Mouse (Mus musculus) midbrain, embryonic 16.5 days (tissue): Measurements from ENCODE around the gene Gps1. TPM values are rescaled to one million over a fixed set of nuclear protein-coding genes. Genes with fewer than 3 reads are reported as not detected.

ENCODE experiments used
- ATAC-seq: fragments of 200-750 bp; cut with Nextera tagmentation; 2 replicates; pipeline ENCODE4 v1.8.0; 2017; ENCODE audit warnings: moderate TSS enrichment
- H3K27ac ChIP-seq: fragments of 300-500 bp; sonication (generic); 2 replicates; pipeline ENCODE4 v1.5.1; 2014; ENCODE audit warnings: mild to moderate bottlenecking, low read length, mixed read lengths
- H3K27me3 ChIP-seq: fragments of 300-500 bp; sonication (generic); 2 replicates; pipeline ENCODE4 v1.6.1; 2014; ENCODE audit warnings: low read depth, low read length, mixed read lengths; ENCODE audit not compliant: control insufficient read depth, insufficient read depth
- H3K36me3 ChIP-seq: fragments of 300-500 bp; sonication (generic); 2 replicates; pipeline ENCODE4 v1.6.1; 2014; ENCODE audit warnings: mild to moderate bottlenecking, low read length, moderate library complexity, mixed read lengths; ENCODE audit not compliant: control insufficient read depth, insufficient read depth
- H3K4me1 ChIP-seq: fragments of 300-500 bp; sonication (generic); 2 replicates; pipeline ENCODE4 v1.6.1; 2014; ENCODE audit warnings: mild to moderate bottlenecking, low read length, mixed read lengths; ENCODE audit not compliant: control insufficient read depth, insufficient read depth
- H3K4me2 ChIP-seq: fragments of 300-500 bp; sonication (generic); 2 replicates; pipeline ENCODE4 v1.6.1; 2014; ENCODE audit warnings: mild to moderate bottlenecking, low read length, mixed read lengths
- H3K4me3 ChIP-seq: fragments of 300-500 bp; sonication (generic); 2 replicates; pipeline ENCODE4 v1.5.1; 2014; ENCODE audit warnings: low read depth, mild to moderate bottlenecking, low read length, moderate library complexity, mixed read lengths
- H3K9ac ChIP-seq: fragments of 300-500 bp; sonication (generic); 2 replicates; pipeline ENCODE4 v1.6.1; 2014; ENCODE audit warnings: low read depth, low read length, mixed read lengths
- H3K9me3 ChIP-seq: fragments of 300-500 bp; sonication (generic); replicated peaks from 2 replicates; pipeline ENCODE4 v1.6.1; 2014; ENCODE audit warnings: mild to moderate bottlenecking, low read length, mixed read lengths; ENCODE audit not compliant: control insufficient read depth, poor library complexity, severe bottlenecking
- WGBS: fragments of 180-500 bp; shearing (Covaris S2); extraction: QIAGEN DNeasy Blood & Tissue Kit; methylation state at CpG from one replicate; pipeline ENCODE4 v1.1.7; 2014; 5-methylcytosine and 5-hydroxymethylcytosine counted together
- polyA plus RNA-seq: library from polyadenylated mRNA; unstranded; fragments of >200 nt; fragmentation: Nextera tagmentation; extraction: Ambion mirVana; gene quantifications from 2 replicates; pipeline ENCODE4 v1.2.1, GENCODE M21; 2015

The Gps1 gene
- polyA plus RNA-seq, 1 experiment from 2014 or later: 288 TPM

DNA sequence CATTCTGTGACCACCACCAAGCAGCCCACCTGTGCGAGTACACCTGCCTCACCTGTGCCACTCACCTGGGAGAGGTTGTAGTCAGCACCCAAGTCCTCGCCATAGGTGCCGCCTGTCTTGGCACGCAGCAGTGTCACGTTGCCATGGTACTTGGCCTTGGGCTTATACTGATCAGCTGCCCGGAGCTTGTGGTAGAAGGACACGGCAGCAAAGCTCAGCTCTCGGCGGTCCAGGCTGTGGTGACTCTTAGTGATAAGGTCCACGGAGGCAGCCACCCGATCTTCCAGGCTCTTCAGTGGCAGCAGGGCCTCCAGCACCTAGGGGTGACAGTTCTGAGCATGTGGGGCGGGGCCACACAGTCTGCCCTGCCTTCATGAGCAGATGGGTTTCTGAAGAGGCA is 23.9 kb downstream of the Gps1 start:
- Histone ChIP-seq H3K27ac (no peak overlapping the region), H3K27me3 (no peaks in the 10 kb centered on the region), H3K9me3 (no peaks in the 10 kb centered on the region), H3K4me3 (no peak overlapping the region), H3K4me1 (no peaks in the 10 kb centered on the region), H3K9ac (no peak overlapping the region), H3K4me2 (no peak overlapping the region), H3K36me3 (peaks cover 71% of the 10 kb centered on the region)
- ATAC-seq: no peak
- 95% methylated on average over 12 of the region's 12 CpGs for WGBS

DNA sequence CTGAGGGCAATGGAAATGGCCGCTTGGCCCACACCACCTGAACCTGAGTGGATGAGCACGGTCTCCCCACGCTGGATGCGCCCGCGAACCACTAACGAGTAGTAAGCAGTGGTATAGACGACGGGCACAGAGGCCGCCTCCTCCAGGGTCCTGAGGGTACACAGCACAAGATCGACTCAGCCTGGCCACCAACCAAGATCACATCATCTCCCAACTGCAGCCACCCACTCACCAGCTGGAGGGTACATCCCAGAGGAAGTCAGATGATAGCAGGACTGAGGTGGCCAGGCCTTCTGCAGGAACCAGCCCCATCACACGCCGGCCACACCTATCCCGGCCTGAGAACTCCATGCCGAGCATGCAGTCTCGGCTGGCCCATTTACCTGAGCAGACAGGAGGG is 28.0 kb downstream of the Gps1 start:
- no peaks in the 10 kb centered on the region for H3K4me1 ChIP-seq
- H3K27ac ChIP-seq: no peak overlapping the region
- no peaks in the 10 kb centered on the region for H3K9me3 ChIP-seq
- no peak overlapping the region for H3K4me2 ChIP-seq
- no peak overlapping the region for H3K4me3 ChIP-seq
- H3K36me3 ChIP-seq: peaks cover 95% of the 10 kb centered on the region
- 95% methylated on average over 16 of the region's 16 CpGs for WGBS
- H3K27me3 ChIP-seq: no peaks in the 10 kb centered on the region
- ATAC-seq: no peak
- no peak overlapping the region for H3K9ac ChIP-seq

DNA sequence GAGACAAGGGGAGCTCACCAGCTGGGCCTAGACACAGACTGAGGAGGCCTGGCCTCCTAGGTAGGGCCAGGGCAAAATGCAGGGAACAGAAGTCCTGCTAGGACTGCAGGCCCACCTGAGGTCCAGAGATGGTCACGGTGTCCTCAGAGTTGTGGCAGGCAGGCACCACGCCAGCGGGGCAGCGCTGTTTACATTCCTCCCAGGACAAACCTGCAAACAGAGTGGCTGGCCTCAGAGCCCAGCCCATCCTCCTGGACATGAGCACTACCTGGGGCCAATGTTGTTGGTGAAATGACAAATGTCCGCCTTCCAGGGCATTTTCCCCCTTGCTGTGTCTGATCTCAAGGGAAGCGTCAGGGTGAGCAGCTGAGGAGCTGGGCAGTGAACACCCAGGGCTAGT is 33.3 kb downstream of the Gps1 start:
- no peaks in the 10 kb centered on the region for H3K9me3 ChIP-seq
- H3K4me2 ChIP-seq: no peak overlapping the region
- no peak overlapping the region for H3K4me3 ChIP-seq
- H3K27ac ChIP-seq: no peak overlapping the region
- H3K36me3 ChIP-seq: peaks cover 80% of the 10 kb centered on the region
- H3K9ac ChIP-seq: no peak overlapping the region
- ATAC-seq: no peak
- 95% methylated on average over 6 of the region's 6 CpGs for WGBS
- H3K4me1 ChIP-seq: peaks cover 15% of the 10 kb centered on the region
- no peaks in the 10 kb centered on the region for H3K27me3 ChIP-seq

- Histone ChIP-seq H3K4me2 (no peak overlapping the region), H3K9me3 (no peaks in the 10 kb centered on the region), H3K36me3 (peaks cover 72% of the 10 kb centered on the region), H3K9ac (no peak overlapping the region), H3K27me3 (no peaks in the 10 kb centered on the region), H3K4me3 (no peak overlapping the region), H3K27ac (no peak overlapping the region), H3K4me1 (peaks cover 23% of the 10 kb centered on the region)
- no peak for ATAC-seq
- 95% methylated on average over 13 of the region's 13 CpGs for WGBS
Measured at GRCm38 (mm10) chr11:120818251-120818650, 34.2 kb downstream of the Gps1 start.

GRCm38 (mm10) chr11:120819556-120819955 is 35.5 kb downstream of the Gps1 start:
- no peak for ATAC-seq
- no peak overlapping the region for H3K27ac ChIP-seq
- no peak overlapping the region for H3K4me3 ChIP-seq
- no peak overlapping the region for H3K9ac ChIP-seq
- WGBS: 91% methylated on average over 6 of the region's 6 CpGs
- no peaks in the 10 kb centered on the region for H3K27me3 ChIP-seq
- no peak overlapping the region for H3K4me2 ChIP-seq
- no peaks in the 10 kb centered on the region for H3K9me3 ChIP-seq
- H3K4me1 ChIP-seq: peaks cover 23% of the 10 kb centered on the region
- peaks cover 59% of the 10 kb centered on the region for H3K36me3 ChIP-seq

DNA sequence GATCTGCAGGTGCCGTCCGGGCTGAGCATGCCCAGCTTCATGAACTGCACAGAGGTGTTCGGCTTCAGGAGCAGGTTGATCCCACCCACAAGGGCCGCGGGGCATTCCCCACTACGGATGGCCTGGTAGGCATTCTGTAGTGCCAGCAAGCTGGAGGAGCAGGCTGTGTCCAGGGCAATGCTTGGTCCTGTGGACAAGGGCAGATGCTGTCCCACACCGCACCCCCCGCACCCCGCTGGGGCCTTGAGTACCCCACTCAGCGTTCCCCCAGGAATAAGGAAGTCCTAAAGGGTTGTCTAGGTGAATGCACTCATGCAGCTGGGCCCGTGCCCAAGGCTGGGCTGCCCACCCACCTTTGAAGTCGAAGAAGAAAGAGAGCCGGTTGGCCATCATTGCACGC is 36.5 kb downstream of the Gps1 start:
- no peak overlapping the region for H3K4me3 ChIP-seq
- no peak for ATAC-seq
- no peaks in the 10 kb centered on the region for H3K27me3 ChIP-seq
- no peaks in the 10 kb centered on the region for H3K9me3 ChIP-seq
- no peak overlapping the region for H3K9ac ChIP-seq
- no peak overlapping the region for H3K27ac ChIP-seq
- peaks cover 49% of the 10 kb centered on the region for H3K36me3 ChIP-seq
- H3K4me2 ChIP-seq: peak overlapping the region; percentile 100; the same call in 1 of the 2 replicates
- H3K4me1 ChIP-seq: peaks cover 30% of the 10 kb centered on the region
- WGBS: 91% methylated on average over 14 of the region's 14 CpGs

DNA sequence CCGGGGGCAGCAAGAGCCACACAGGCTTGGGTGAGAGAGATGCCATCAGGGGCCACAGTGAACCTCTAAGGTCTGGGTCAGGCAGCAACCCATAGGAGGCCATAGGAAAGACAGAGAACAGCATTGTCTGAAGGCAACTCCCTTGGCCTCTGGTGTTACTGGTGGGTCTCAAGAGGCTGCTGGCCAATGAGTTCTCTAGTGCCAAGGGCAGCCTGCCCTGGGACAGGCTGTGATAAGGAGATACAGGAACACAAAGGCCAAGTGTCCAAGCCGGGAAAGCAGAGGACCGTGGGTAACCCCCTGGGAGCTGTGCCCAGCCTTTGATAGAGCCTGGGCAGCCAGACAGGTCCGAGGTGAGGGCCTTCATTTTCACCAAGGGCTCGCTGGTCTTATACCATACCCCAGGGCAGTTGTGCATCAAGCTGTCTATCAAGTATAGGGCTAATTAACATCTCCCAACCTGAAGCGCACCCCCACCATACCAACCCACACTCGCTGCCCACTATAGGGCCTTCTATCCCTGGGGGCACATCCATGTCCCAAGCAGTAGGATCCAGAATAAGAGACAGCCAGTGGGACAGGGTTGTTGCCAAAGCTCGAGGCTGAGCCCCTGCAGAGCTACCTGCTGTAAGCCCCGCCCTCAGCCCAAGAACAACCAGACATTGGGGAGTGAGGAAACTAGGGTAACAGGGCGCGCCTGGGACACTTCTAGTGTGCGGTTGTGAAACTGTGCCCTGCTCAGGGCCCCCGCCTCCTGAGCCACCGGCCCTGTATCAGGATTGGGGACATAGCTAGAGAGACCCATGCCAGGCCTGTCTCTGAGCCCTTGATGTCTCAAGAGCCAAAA is 37.2 kb downstream of the Gps1 start:
- Histone ChIP-seq H3K9me3 (no peaks in the 10 kb centered on the region), H3K27ac (no peak overlapping the region), H3K4me3 (peak overlapping the region; percentile 18; the same call in 1 of the 2 replicates), H3K4me1 (peaks cover 34% of the 10 kb centered on the region), H3K9ac (peak overlapping the region; percentile 98), H3K36me3 (peaks cover 43% of the 10 kb centered on the region), H3K4me2 (peak overlapping the region; percentile 100), H3K27me3 (no peaks in the 10 kb centered on the region)
- 79% methylated on average over 14 of the region's 14 CpGs for WGBS
- ATAC-seq: no peak

DNA sequence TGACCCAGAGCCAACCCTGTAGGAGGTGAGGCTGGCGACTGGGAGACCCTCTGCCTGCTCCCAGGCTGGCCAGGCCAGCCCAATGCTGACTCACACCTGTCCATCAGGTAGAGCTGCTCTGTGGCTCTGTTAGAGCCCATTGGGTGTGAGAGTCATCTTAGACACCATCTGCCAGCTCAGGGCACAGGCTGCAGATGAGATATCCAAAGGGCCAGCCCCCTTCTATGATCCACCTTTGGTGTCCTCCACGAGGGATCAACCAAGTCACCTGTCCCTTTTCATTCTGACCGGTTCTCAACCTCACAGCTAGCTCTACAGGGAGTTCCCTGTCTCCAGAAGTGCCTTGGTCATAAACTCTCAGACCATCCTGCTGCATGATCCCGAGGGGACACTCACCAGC is 38.2 kb downstream of the Gps1 start:
- Histone ChIP-seq H3K27me3 (no peaks in the 10 kb centered on the region), H3K4me1 (peaks cover 34% of the 10 kb centered on the region), H3K27ac (no peak overlapping the region), H3K9ac (peak overlapping the region; percentile 98), H3K9me3 (no peaks in the 10 kb centered on the region), H3K4me3 (peak overlapping the region; percentile 91), H3K36me3 (peaks cover 32% of the 10 kb centered on the region), H3K4me2 (peak overlapping the region; percentile 100)
- ATAC-seq: no peak
- 59% methylated on average over 4 of the region's 4 CpGs for WGBS

DNA sequence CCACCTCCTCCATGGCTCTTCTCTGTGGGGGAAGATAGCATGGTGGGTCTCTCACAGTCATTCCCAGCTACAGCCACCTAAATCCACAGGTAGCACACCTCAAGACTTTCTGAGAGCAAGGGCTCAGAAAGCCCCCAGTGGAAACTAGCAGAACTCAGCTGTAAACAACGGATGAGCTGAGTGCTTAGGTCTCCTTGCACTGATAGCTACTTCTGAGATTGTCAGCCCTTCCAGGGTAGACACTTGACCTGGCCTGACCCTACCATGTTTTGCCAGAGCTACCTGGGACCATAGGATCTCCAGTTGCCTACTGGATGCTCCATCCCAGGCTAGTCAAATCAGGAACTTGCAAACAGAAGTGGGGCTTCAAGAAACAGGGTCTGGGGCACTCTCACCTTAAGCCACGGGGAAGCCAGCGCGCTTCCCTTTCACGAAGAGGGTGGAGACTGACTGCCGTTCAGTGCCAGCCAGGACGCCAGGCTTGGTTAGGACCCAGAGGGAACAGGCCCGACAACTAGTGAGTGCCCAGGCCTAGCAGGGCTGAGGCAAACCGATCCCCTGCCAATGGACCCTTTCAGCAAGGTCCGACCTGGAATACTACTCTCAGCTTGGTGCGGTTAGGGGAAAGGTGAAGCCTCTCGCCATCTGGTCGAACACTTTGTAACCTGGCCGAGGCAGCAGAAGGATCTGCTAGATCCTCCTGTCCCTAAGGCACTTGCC is 38.9 kb downstream of the Gps1 start:
- no peak for ATAC-seq
- peaks cover 26% of the 10 kb centered on the region for H3K36me3 ChIP-seq
- WGBS: 1% methylated on average over 14 of the region's 14 CpGs
- H3K4me2 ChIP-seq: peak overlapping the region; percentile 100
- no peaks in the 10 kb centered on the region for H3K27me3 ChIP-seq
- peak overlapping the region; percentile 98 for H3K9ac ChIP-seq
- peak overlapping the region; percentile 100 for H3K27ac ChIP-seq
- peak overlapping the region; percentile 91 for H3K4me3 ChIP-seq
- no peaks in the 10 kb centered on the region for H3K9me3 ChIP-seq
- H3K4me1 ChIP-seq: peaks cover 34% of the 10 kb centered on the region
